Mouse (Mus musculus) adrenal gland, postnatal 0 days (tissue): ENCODE data around the gene Magel2. TPM values are rescaled to one million over a fixed set of nuclear protein-coding genes. Genes with fewer than 3 reads are reported as not detected.

Experiments
- polyA plus RNA-seq: library from polyadenylated mRNA; unstranded; fragments of >200 nt; fragmentation: Nextera tagmentation; extraction: Ambion mirVana; gene quantifications from 2 replicates; pipeline ENCODE4 v1.2.1, GENCODE M21; 2015

Gene Magel2
- 2.9 and 3.8 TPM in 2 replicates for polyA plus RNA-seq

DNA sequence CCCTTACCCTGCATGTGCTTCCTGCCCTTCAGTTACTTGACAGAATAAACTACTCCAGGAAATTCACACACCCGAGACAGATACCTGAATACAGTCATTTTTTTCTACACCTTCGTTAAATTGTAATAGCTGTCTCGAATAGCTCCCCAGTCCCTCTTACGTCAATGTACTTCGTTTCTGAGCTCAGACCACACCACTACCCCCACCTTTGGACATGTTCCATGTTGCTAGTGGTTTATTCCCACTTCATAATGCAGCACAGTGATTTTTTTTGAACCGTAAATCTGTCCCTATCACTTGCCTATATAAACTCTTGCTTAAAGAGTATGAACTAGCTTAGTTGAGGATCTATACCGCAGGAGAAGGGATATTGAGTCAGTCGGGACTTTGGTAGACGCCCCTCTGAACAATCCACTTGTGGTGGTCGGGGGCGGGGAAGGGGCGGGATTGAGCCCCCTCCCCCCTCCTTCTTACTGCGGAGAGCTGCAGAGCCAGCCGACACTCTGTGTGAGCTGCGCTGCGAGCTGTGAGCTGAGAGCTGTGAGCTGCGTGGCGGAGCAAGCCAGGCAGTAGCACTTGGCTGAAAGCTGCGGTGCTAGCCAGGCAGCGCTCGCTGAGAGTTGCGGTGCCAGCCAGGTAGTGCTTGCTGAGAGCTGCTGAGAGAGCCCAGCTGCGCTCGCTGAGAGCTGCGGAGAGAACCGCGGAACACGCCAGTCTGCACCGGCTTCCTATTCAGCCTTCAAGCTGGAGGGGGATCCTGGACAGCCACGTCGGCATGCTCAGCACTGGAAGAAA, at the start of gene Magel2:
Gene Magel2, plus strand, starts transcription at position 501 of the 795 bp plus-strand sequence.

DNA sequence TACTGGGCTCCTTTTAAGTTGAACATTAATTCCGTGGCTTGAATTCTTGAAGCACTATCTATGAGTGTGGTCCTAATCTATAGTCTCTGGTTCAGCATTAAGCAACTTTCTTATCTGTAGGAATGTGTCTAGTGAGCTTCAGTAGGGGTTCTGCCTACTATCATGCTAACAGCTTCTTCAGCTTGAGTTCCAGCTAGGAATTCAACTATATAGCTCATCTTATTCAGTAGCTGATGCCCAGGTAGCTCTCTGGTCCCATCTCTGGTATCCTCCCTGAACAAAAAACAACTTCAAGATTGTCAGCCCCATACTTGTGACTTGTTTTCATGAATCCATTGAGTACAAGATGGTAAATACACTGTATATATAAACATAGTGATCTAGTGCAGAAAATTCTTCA, 30.5 kb upstream of the Magel2 start, which contains the start of gene Ndn:
Gene Ndn, plus strand, starts transcription at position 301 of the 400 bp plus-strand sequence.

DNA sequence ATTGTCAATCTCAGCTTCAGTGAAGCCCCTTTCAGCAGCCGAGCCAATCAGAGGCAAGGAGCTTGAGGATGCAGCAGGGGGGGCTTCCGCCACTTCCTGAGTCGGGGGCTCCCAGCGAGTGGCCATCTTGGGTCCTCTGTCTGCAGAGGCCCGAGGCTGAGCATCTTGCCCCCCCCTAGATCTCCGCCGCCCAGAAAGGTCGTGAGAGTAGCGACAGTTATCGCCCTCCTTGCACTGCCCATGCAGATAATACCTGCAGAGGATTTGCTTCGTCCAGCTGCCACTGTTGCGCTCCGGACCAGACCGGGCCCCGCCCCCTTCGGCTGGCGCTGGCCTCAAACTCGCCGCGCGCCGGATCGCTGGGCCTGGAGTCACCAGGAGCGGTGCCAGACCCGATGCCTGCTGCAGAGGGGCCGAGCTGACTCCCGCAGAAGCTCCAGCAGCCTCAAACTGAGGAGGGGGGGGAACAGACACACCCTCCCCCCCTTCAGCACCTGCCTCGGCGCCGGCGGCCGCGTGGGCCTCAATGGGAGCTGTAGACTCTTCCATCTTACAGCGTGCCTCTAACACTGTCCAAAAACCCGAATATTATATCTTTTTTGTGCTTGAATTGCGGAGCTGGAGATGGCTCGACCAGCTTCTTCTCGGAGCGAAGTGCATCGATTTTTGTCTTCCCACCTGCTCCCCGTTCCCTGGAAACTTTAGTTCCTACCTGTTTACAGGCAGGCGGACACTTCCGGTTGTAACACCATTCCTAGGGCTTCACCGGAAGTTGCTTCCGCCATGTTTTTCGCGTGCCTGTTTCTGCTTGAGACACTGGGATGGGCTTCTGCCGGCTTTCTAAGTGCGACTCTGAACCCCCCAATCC, 42.9 kb downstream of the Magel2 start, which contains the start of gene Mkrn3:
Gene Mkrn3, minus strand, starts transcription at position 647 of the 868 bp plus-strand sequence.

Other genes with a start within 250 kb of the Magel2 start
- gene Ndn, start 30.4 kb upstream of the Magel2 start, polyA plus RNA-seq, result 173 and 193 TPM in 2 replicates
- 3.9 and 4.0 TPM in 2 replicates for gene Mkrn3, start 43.1 kb downstream of the Magel2 start, polyA plus RNA-seq
- gene Peg12, start 87.5 kb downstream of the Magel2 start, polyA plus RNA-seq, result 5.4 and 6.8 TPM in 2 replicates